Mouse (Mus musculus): Measurements from ENCODE around the gene Aldh3a2.
A peak's percentile ranks its signal among the peaks of the same experiment; 100 is the strongest.
"Not testable (repeated sequence)": the region's sequence is repeated elsewhere in the genome, so short reads cannot be mapped to it uniquely, and the experiment has no call there.

The Aldh3a2 gene

GRCm38 (mm10) chr11:61208316-61208715, 58.9 kb downstream of the Aldh3a2 start:
- peak; percentile 55 for DNase-seq

- no peak for DNase-seq
Observed at GRCm38 (mm10) chr11:61207487-61208246, 59.6 kb downstream of the Aldh3a2 start, which contains the start of gene Aldh3a1. Gene Aldh3a1 (plus strand): TSS chr11:61207537.

- DNase-seq = no peak
Observed at GRCm38 (mm10) chr11:61206136-61206535, 61.1 kb downstream of the Aldh3a2 start.

- DNase-seq = no peak
Observed at GRCm38 (mm10) chr11:61205167-61205950, 61.9 kb downstream of the Aldh3a2 start.

- DNase-seq = no peak
Observed at GRCm38 (mm10) chr11:61202810-61203209, 64.5 kb downstream of the Aldh3a2 start.

- no peak for DNase-seq
Observed at GRCm38 (mm10) chr11:61202186-61202585, 65.1 kb downstream of the Aldh3a2 start.

GRCm38 (mm10) chr11:61199620-61200362, 67.5 kb downstream of the Aldh3a2 start:
- peak; percentile 26 for DNase-seq

GRCm38 (mm10) chr11:61197935-61198334, 69.3 kb downstream of the Aldh3a2 start:
- DNase-seq = peak; percentile 12

GRCm38 (mm10) chr11:61196616-61197353, 70.5 kb downstream of the Aldh3a2 start:
- DNase-seq = peak; percentile 58

GRCm38 (mm10) chr11:61193392-61193791, 73.9 kb downstream of the Aldh3a2 start:
- peak; percentile 92 for DNase-seq

GRCm38 (mm10) chr11:61192779-61193178, 74.5 kb downstream of the Aldh3a2 start:
- no peak for DNase-seq

GRCm38 (mm10) chr11:61192123-61192522, 75.1 kb downstream of the Aldh3a2 start:
- not testable (repeated sequence) for DNase-seq

- no peak for DNase-seq
Observed at GRCm38 (mm10) chr11:61190776-61191175, 76.5 kb downstream of the Aldh3a2 start.

GRCm38 (mm10) chr11:61183820-61184219, 83.4 kb downstream of the Aldh3a2 start:
- no peak for DNase-seq

GRCm38 (mm10) chr11:61181624-61182023, 85.6 kb downstream of the Aldh3a2 start:
- no peak for DNase-seq

- no peak for DNase-seq
Observed at GRCm38 (mm10) chr11:61180361-61180760, 86.9 kb downstream of the Aldh3a2 start.

GRCm38 (mm10) chr11:61176321-61176720, 90.9 kb downstream of the Aldh3a2 start:
- peak; percentile 49 for DNase-seq

GRCm38 (mm10) chr11:61175778-61176177, 91.5 kb downstream of the Aldh3a2 start:
- no peak for DNase-seq

GRCm38 (mm10) chr11:61174821-61175658, 92.2 kb downstream of the Aldh3a2 start, which contains the start of gene Usp22:
Gene Usp22 (minus strand): TSS chr11:61175055.
- DNase-seq = peak; percentile 100

GRCm38 (mm10) chr11:61174291-61174820, 92.9 kb downstream of the Aldh3a2 start:
- DNase-seq = peak; percentile 55

GRCm38 (mm10) chr11:61173477-61173876, 93.8 kb downstream of the Aldh3a2 start:
- not testable (repeated sequence) for DNase-seq

Data from lung, postnatal 36 days (tissue).